Mouse (Mus musculus) neural tube, embryonic 12.5 days (tissue): Measurements from ENCODE around the gene Zfp174. TPM values are rescaled to one million over a fixed set of nuclear protein-coding genes. Genes with fewer than 3 reads are reported as not detected.

ENCODE experiments used
- ATAC-seq: fragments of 200-750 bp; cut with Nextera tagmentation; 2 replicates; pipeline ENCODE4 v1.8.0; 2017; ENCODE audit warnings: low read depth, mild to moderate bottlenecking, moderate TSS enrichment, moderate library complexity; ENCODE audit not compliant: low FRiP score
- H3K27ac ChIP-seq: fragments of 300-500 bp; sonication (generic); 2 replicates; pipeline ENCODE4 v1.5.1; 2016
- H3K27me3 ChIP-seq: fragments of 300-500 bp; sonication (generic); replicated peaks from 2 replicates; pipeline ENCODE4 v1.6.1; 2016; ENCODE audit warnings: mild to moderate bottlenecking
- H3K36me3 ChIP-seq: fragments of 300-500 bp; sonication (generic); 2 replicates; pipeline ENCODE4 v1.6.1; 2016; ENCODE audit warnings: mild to moderate bottlenecking
- H3K4me1 ChIP-seq: fragments of 300-500 bp; sonication (generic); 2 replicates; pipeline ENCODE4 v1.6.1; 2016
- H3K4me2 ChIP-seq: fragments of 300-500 bp; sonication (generic); replicated peaks from 2 replicates; pipeline ENCODE4 v1.6.1; 2016; ENCODE audit warnings: mild to moderate bottlenecking
- H3K4me3 ChIP-seq: fragments of 300-500 bp; sonication (generic); 2 replicates; pipeline ENCODE4 v1.5.1; 2016
- H3K9ac ChIP-seq: fragments of 300-500 bp; sonication (generic); 2 replicates; pipeline ENCODE4 v1.6.1; 2016; ENCODE audit warnings: mild to moderate bottlenecking
- H3K9me3 ChIP-seq: fragments of 300-500 bp; sonication (generic); 2 replicates; pipeline ENCODE4 v1.6.1; 2016; ENCODE audit warnings: mild to moderate bottlenecking
- WGBS: fragments of 180-500 bp; shearing (Covaris S2); methylation state at CpG from one replicate; pipeline ENCODE4 v1.1.7; 2016; 5-methylcytosine and 5-hydroxymethylcytosine counted together
- polyA plus RNA-seq: library from polyadenylated mRNA; unstranded; fragments of >200 nt; fragmentation: Nextera tagmentation; extraction: Ambion mirVana; gene quantifications from 2 replicates; pipeline ENCODE4 v1.2.1, GENCODE M21; 2016

The Zfp174 gene
- polyA plus RNA-seq, 1 experiment from 2014 or later: 2.0 TPM

DNA sequence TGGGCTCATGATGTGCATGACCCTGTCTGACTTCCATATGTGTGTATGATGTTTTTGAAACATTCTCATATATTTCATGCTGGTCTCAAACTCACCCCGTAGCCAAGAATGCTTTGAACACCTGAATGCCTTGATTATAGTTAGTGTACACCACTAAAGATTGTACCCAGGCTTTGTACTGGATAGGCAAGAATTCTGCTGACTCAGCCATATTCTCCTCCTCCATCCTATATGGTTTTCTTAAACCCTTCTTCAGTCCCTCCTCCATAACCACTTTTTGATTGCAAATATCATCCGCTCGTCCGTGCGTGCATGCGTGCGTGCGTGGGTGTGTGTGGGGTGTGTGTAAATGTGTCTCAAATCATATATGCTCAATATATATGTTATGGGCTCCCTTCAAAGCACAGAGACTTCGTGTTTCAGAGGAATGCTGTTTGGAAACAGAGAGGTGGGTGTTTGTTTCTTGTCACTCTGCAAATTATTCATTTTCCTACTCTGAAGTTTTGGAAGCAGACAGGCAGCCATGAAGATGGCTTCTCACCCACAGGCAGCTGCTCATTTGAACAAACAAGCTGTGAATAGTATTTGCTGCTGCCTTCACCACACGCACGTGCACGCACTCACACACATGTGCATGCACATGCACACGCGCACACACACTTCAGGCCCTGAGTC, 44.7 kb downstream of the Zfp174 start:
- Histone ChIP-seq H3K9me3 (no peaks in the 10 kb centered on the region), H3K4me2 (no peak overlapping the region), H3K36me3 (peaks cover 8% of the 10 kb centered on the region; the same call in 1 of the 2 replicates), H3K9ac (no peak overlapping the region), H3K27ac (no peak overlapping the region), H3K27me3 (no peaks in the 10 kb centered on the region), H3K4me1 (no peaks in the 10 kb centered on the region), H3K4me3 (no peak overlapping the region)
- WGBS: 96% methylated on average over 14 of the region's 14 CpGs
- no peak for ATAC-seq

- Histone ChIP-seq H3K27me3 (no peaks in the 10 kb centered on the region), H3K9me3 (no peaks in the 10 kb centered on the region), H3K4me2 (no peak overlapping the region), H3K4me3 (no peak overlapping the region), H3K4me1 (no peaks in the 10 kb centered on the region), H3K27ac (no peak overlapping the region), H3K36me3 (peaks cover 25% of the 10 kb centered on the region), H3K9ac (no peak overlapping the region)
- no peak for ATAC-seq
- WGBS: 83% methylated on average over 3 of the region's 3 CpGs
These were observed 46.7 kb downstream of the Zfp174 start for GRCm38 (mm10) chr16:3893739-3894138.

- Histone ChIP-seq H3K4me2 (no peak overlapping the region), H3K27ac (no peak overlapping the region), H3K9ac (no peak overlapping the region), H3K4me1 (no peaks in the 10 kb centered on the region), H3K36me3 (peaks cover 40% of the 10 kb centered on the region), H3K4me3 (no peak overlapping the region), H3K9me3 (no peaks in the 10 kb centered on the region), H3K27me3 (no peaks in the 10 kb centered on the region)
- ATAC-seq: no peak
- WGBS: 84% methylated on average over 9 of the region's 9 CpGs
These were observed 48.2 kb downstream of the Zfp174 start for GRCm38 (mm10) chr16:3895173-3895792.

DNA sequence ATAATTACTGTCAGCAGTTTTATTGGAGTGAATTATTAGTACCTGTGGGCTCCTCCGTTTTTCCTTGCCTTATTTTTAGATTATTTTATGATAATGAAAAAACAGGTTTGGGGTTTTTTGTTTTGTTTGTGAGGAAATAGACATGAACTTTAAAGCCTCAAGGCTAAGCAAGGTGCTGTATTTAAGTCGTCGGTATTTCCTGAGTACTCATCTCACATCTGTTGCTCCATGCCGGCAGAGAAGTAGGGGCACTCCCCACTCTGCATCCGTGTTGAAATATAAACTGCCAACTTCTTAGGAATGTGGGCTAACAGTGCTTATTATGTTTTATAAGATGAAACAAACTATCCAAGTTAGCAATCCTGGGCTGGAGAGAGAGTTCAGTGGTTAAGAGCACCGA, 49.0 kb downstream of the Zfp174 start:
- Histone ChIP-seq H3K4me3 (no peak overlapping the region), H3K4me2 (no peak overlapping the region), H3K27me3 (no peaks in the 10 kb centered on the region), H3K36me3 (peaks cover 47% of the 10 kb centered on the region), H3K4me1 (no peaks in the 10 kb centered on the region), H3K9me3 (no peaks in the 10 kb centered on the region), H3K27ac (no peak overlapping the region), H3K9ac (no peak overlapping the region)
- 91% methylated on average over 6 of the region's 6 CpGs for WGBS
- no peak for ATAC-seq

DNA sequence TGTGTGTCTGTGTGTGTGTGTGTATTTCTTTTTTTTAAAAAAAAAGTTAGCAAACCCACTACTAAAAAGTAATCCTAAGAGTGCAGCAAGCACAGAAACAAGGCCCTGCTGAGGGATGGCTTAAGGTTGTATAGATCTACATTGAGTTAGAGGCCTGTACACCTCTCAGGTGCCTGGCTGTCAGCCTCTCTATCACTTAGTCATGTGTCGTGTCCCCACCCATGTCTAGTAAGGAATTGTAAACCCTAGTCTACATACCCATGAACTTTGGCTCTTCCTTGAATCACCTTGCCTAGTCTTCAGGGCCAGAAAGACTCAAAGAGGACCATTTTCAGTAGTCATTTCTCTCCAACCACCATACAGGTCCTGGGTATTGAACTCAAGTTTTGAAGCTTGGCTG, 49.5 kb downstream of the Zfp174 start:
- Histone ChIP-seq H3K9ac (no peak overlapping the region), H3K4me1 (no peaks in the 10 kb centered on the region), H3K9me3 (no peaks in the 10 kb centered on the region), H3K4me3 (no peak overlapping the region), H3K27me3 (no peaks in the 10 kb centered on the region), H3K36me3 (peaks cover 52% of the 10 kb centered on the region), H3K4me2 (no peak overlapping the region), H3K27ac (no peak overlapping the region)
- ATAC-seq: no peak
- 96% methylated on average over 1 of the region's 1 CpGs for WGBS

DNA sequence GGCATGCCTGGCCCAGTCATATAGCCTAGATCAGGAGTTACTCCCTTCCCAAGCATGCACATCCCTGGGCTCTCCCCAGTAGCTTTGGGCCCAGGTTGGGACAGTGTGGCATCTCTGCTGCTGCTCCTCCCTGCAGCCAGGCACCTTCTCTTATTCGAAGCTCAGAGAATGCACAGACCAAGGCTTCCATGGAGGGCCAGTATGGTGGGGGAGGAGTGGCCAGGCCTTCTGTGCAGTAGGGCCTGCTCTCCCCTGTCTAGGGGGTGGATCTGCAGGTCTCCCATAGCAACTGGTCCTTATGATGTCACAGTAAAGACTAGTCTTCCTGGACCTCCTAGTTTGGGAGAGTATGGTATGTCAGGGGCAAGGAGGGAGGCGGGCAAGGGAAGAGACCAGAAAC, 60.4 kb downstream of the Zfp174 start:
- H3K4me3 ChIP-seq: no peak overlapping the region
- H3K27ac ChIP-seq: no peak overlapping the region
- H3K36me3 ChIP-seq: peaks cover 29% of the 10 kb centered on the region

More for the DNA sequence above, 60.4 kb downstream of the Zfp174 start:
- Histone ChIP-seq H3K27me3 (no peaks in the 10 kb centered on the region), H3K9me3 (no peaks in the 10 kb centered on the region), H3K4me2 (no peak overlapping the region), H3K4me1 (peaks cover 7% of the 10 kb centered on the region), H3K9ac (no peak overlapping the region)
- 68% methylated on average over 2 of the region's 2 CpGs for WGBS
- ATAC-seq: no peak

Other genes with a start within 250 kb of the Zfp174 start
- gene Mefv, start 129.2 kb upstream of the Zfp174 start, polyA plus RNA-seq: not detected in 2 replicates
- gene Zfp263, start 103.2 kb upstream of the Zfp174 start, polyA plus RNA-seq: 51.9 and 54.7 TPM in 2 replicates
- gene Olfr15, start 16.4 kb upstream of the Zfp174 start, polyA plus RNA-seq: not detected in 2 replicates
- 61.3 and 68.9 TPM in 2 replicates for gene Naa60, start 25.1 kb downstream of the Zfp174 start, polyA plus RNA-seq
- 9.5 and 10.1 TPM in 2 replicates for gene Zfp597, start 37.3 kb downstream of the Zfp174 start, polyA plus RNA-seq
- gene Gm20695, start 37.4 kb downstream of the Zfp174 start, polyA plus RNA-seq: 3.7 and 4.4 TPM in 2 replicates
- 6.3 and 7.9 TPM in 2 replicates for gene 1700037C18Rik, start 61.4 kb downstream of the Zfp174 start, polyA plus RNA-seq
- gene Cluap1, start 61.5 kb downstream of the Zfp174 start, polyA plus RNA-seq: 23.8 TPM in 2 replicates
- gene Nlrc3, start 129.4 kb downstream of the Zfp174 start, polyA plus RNA-seq: 0.82 and 1.4 TPM in 2 replicates
- 23.3 and 30.4 TPM in 2 replicates for gene Slx4, start 156.5 kb downstream of the Zfp174 start, polyA plus RNA-seq
- 5.7 and 6.8 TPM in 2 replicates for gene Dnase1, start 189.7 kb downstream of the Zfp174 start, polyA plus RNA-seq
- gene Trap1, start 230.6 kb downstream of the Zfp174 start, polyA plus RNA-seq: 61.2 and 62.3 TPM in 2 replicates